Mouse (Mus musculus) bone marrow macrophage, adult 2 months (primary cell): ENCODE results near the gene D630023F18Rik.

Source experiments
- CTCF ChIP-seq: IDR thresholded peaks from 2 replicates; pipeline ENCODE4 v1.5.1; 2012; ENCODE audit warnings: low read depth, mild to moderate bottlenecking, low read length, moderate library complexity
- POLR2A ChIP-seq: IDR thresholded peaks from 2 replicates; pipeline ENCODE4 v1.6.1; 2012; ENCODE audit warnings: mild to moderate bottlenecking, low read depth, low read length, borderline replicate concordance

- TF ChIP-seq CTCF (no peak), POLR2A (no peak)
Measured at GRCm38 (mm10) chr1:65096953-65097352, 26.1 kb downstream of the D630023F18Rik start.
